Mouse (Mus musculus) hindbrain, postnatal 0 days (tissue): Measurements from ENCODE around the gene Alpk1. TPM values are rescaled to one million over a fixed set of nuclear protein-coding genes. Genes with fewer than 3 reads are reported as not detected.

Source experiments
- ATAC-seq: fragments of 200-750 bp; cut with Nextera tagmentation; 2 replicates; pipeline ENCODE4 v1.8.0; 2017; ENCODE audit warnings: mild to moderate bottlenecking, moderate TSS enrichment, moderate library complexity
- DNase-seq: peaks from one replicate; pipeline ENCODE4 v3.0.0-alpha.2; 2015; ENCODE audit warnings: low spot score
- H3K27ac ChIP-seq: fragments of 300-500 bp; sonication (generic); 2 replicates; pipeline ENCODE4 v1.5.1; 2014; ENCODE audit warnings: mild to moderate bottlenecking
- H3K27me3 ChIP-seq: fragments of 300-500 bp; sonication (generic); 2 replicates; pipeline ENCODE4 v1.6.1; 2014; ENCODE audit warnings: low read length, mixed read lengths; ENCODE audit not compliant: insufficient read depth
- H3K36me3 ChIP-seq: fragments of 300-500 bp; sonication (generic); 2 replicates; pipeline ENCODE4 v1.6.1; 2014; ENCODE audit warnings: low read length, mixed read lengths; ENCODE audit not compliant: insufficient read depth
- H3K4me1 ChIP-seq: fragments of 300-500 bp; sonication (generic); 2 replicates; pipeline ENCODE4 v1.6.1; 2014; ENCODE audit warnings: antibody characterized with exemption, low read length, mixed read lengths; ENCODE audit not compliant: insufficient read depth
- H3K4me2 ChIP-seq: fragments of 300-500 bp; sonication (generic); 2 replicates; pipeline ENCODE4 v1.6.1; 2014; ENCODE audit warnings: low read depth, mild to moderate bottlenecking, low read length, moderate library complexity, mixed read lengths
- H3K4me3 ChIP-seq: fragments of 300-500 bp; sonication (generic); 2 replicates; pipeline ENCODE4 v1.5.1; 2014; ENCODE audit warnings: low read length
- H3K9ac ChIP-seq: fragments of 300-500 bp; sonication (generic); replicated peaks from 2 replicates; pipeline ENCODE4 v1.6.1; 2014; ENCODE audit warnings: mild to moderate bottlenecking, low read length, moderate library complexity, mixed read lengths
- H3K9me3 ChIP-seq: fragments of 300-500 bp; sonication (generic); 2 replicates; pipeline ENCODE4 v1.6.1; 2016; ENCODE audit warnings: low read length, mixed read lengths
- CTCF ChIP-seq: IDR thresholded peaks from 2 replicates; pipeline ENCODE4 v1.5.1; 2016; ENCODE audit warnings: antibody characterized with exemption, control low read depth, low read depth
- WGBS: fragments of 180-500 bp; shearing (Covaris S2); extraction: QIAGEN DNeasy Blood & Tissue Kit; methylation state at CpG from one replicate; pipeline ENCODE4 v1.1.7; 2014; 5-methylcytosine and 5-hydroxymethylcytosine counted together
- polyA plus RNA-seq: library from polyadenylated mRNA; unstranded; fragments of >200 nt; fragmentation: Nextera tagmentation; extraction: Ambion mirVana; gene quantifications from 2 replicates; pipeline ENCODE4 v1.2.1, GENCODE M21; 2015
- total RNA-seq: library from RNA; depleted of rRNA; stranded (reverse); fragments of >200 nt; gene quantifications from 2 replicates; pipeline ENCODE4 v1.2.3, GENCODE M21; 2014

Gene Alpk1
- total and polyA plus RNA-seq, 2 experiments from 2014 or later = 0.49 to 1.3 TPM

DNA sequence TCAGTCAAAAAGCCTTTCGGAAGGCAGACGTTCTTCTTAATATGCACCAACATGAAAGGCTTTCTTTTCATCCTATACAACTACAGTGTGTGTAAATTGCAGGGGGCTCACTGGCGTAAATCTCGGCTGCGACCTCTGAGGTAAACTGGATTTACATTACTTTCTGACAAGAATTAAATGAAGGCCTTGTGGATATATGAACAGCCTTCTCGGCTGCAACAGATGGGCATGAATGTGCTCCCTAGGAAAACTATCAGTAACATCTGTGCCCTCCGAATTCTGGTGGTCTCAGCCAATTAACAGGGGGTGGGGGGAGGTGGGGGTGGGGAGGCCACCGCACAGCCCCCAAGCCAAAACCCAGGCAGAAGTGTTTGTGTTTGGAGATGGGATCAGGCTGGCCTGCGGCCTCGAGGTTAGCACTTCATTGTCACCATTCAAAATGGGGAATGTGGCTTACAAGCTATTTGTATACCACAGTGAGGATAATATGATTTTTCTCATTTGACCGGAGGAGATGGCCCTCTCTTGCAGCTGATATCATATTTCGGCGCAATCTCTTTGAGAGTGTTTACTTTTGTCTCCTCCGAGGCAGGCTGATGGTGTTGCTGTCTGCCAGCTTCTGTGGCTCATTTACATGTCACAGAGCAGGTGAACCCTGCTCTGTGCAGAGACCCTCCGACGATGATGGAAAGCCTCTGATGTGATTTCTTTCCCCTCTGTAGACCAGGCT is 34.3 kb downstream of the Alpk1 start:
- Histone ChIP-seq H3K4me2 (0 out of 2 replicates have a peak overlapping the region, but pooled peaks have one; percentile 10), H3K4me1 (no peaks in the 10 kb centered on the region), H3K9me3 (no peaks in the 10 kb centered on the region), H3K27ac (no peak overlapping the region), H3K27me3 (peaks cover 8% of the 10 kb centered on the region; the same call in 1 of the 2 replicates), H3K4me3 (no peak overlapping the region), H3K36me3 (no peaks in the 10 kb centered on the region), H3K9ac (no peak overlapping the region)
- TF ChIP-seq CTCF = no peak
- ATAC-seq (peak; percentile 66), DNase-seq (peak; percentile 47)
- WGBS = 18% methylated on average over 16 of the region's 16 CpGs

DNA sequence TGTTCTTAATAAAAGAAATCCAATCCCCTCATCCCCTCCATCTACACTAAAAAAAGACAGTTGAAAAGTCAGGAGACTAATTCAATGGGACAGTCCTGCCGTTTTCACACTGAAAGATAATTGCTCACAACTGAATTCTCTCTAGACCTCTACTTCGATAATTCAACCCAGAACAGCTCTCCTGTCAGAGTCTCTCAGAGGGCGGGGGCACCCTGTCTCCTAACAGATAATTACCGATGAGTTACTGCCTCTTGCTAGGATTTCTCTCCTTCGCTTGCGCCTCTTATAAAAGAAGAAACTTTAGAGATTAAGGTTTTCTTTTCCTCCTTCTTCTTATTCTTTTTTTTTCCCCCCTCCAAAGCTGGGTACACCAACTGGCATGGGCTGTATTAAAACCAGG is 34.8 kb downstream of the Alpk1 start:
- no peaks in the 10 kb centered on the region for H3K4me1 ChIP-seq
- H3K27me3 ChIP-seq = peaks cover 8% of the 10 kb centered on the region; the same call in 1 of the 2 replicates
- whole genome bisulfite sequencing = 39% methylated on average over 6 of the region's 6 CpGs
- H3K36me3 ChIP-seq = no peaks in the 10 kb centered on the region
- no peak overlapping the region for H3K9ac ChIP-seq
- H3K4me3 ChIP-seq = no peak overlapping the region
- TF ChIP-seq CTCF = no peak
- ATAC-seq = no peak
- DNase-seq = peak; percentile 20
- no peaks in the 10 kb centered on the region for H3K9me3 ChIP-seq
- 0 out of 2 replicates have a peak overlapping the region, but pooled peaks have one; percentile 10 for H3K4me2 ChIP-seq
- no peak overlapping the region for H3K27ac ChIP-seq

DNA sequence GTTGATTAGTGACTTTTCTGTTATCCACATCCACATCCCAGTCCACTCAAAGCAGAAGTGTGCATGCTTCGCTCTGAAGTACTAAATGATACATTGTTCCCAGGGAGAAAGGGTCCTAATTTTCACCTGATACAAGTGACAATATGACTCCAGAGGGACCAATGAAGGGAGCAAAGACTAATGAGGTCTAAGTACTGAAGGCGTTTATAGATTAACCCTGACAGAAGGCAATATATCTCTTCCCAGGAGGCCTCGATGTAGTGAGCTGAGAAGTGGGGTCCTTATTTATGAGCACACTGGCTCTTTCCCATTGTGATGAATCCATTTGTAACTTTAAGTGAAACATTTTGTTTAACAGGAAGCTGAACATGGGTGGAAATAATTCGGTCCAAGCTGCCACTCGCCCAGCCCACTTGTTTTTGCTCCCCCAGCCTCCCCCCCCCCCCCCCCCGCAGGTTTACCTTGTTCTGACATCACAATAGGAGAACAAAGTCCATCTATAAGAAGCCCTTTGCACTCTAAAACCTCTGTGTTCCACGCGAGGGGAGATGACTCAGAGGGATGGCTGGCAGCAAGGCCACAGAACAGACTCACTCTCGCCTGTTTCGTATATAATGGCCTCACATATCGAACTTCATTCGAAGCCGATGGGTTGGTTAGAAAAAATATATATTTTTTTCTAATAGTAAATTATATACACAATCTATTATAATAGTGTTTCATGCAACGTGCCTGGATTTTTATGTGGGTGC is 36.5 kb downstream of the Alpk1 start:
- Histone ChIP-seq H3K4me1 (no peaks in the 10 kb centered on the region), H3K9ac (no peak overlapping the region), H3K27ac (no peak overlapping the region), H3K9me3 (no peaks in the 10 kb centered on the region), H3K4me3 (no peak overlapping the region), H3K36me3 (no peaks in the 10 kb centered on the region), H3K4me2 (no peak overlapping the region), H3K27me3 (peaks cover 8% of the 10 kb centered on the region; the same call in 1 of the 2 replicates)
- DNase-seq (no peak), ATAC-seq (no peak)
- WGBS = 71% methylated on average over 13 of the region's 14 CpGs
- no peak for TF ChIP-seq CTCF

DNA sequence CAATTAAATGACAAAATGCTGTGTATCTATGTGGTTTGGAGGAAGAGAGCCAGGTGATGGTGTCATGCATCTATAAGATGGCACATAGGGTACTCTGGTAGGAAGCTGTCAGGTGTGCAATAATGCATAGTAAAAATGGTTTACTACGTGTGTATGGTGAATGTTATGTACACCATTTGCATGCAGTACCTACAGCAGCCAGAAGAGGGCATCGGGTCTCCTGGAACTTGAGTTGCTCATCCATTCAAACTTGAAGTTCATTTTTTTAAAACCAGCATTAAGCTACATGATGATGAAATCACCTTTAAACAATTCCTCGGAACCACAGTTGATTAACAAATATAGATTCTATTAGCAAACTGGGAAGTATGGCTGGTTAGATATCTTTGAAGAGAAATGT is 38.9 kb downstream of the Alpk1 start:
- no peak overlapping the region for H3K4me3 ChIP-seq
- no peak overlapping the region for H3K4me2 ChIP-seq
- no peaks in the 10 kb centered on the region for H3K4me1 ChIP-seq
- no peaks in the 10 kb centered on the region for H3K36me3 ChIP-seq
- WGBS = 95% methylated on average over 3 of the region's 3 CpGs
- TF ChIP-seq CTCF = peak; percentile 52
- no peaks in the 10 kb centered on the region for H3K9me3 ChIP-seq
- no peak overlapping the region for H3K27ac ChIP-seq
- no peak for ATAC-seq
- no peak for DNase-seq
- H3K9ac ChIP-seq = no peak overlapping the region
- H3K27me3 ChIP-seq = peaks cover 3% of the 10 kb centered on the region; the same call in 1 of the 2 replicates

DNA sequence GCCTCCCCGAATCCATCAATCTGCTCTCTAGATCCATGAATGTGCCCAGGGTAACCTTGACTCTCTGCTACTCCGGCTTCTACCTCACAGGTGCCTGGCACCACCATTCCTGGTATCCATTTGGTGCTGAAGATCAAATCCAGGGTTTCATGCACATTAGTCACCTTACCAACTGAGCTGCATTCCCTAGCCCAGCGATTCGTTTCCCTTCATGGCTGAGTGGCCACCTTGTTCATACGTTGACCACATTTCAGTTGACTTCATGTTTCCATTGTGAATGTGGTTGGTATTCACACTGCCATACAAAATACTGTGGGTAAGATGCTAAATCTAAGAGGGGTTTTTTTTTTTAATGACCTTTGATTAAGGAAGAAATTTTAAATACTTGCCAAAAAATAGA is 42.5 kb downstream of the Alpk1 start:
- 60% methylated on average over 5 of the region's 5 CpGs for WGBS
- Histone ChIP-seq H3K27ac (no peak overlapping the region), H3K36me3 (no peaks in the 10 kb centered on the region), H3K9ac (no peak overlapping the region), H3K4me1 (no peaks in the 10 kb centered on the region), H3K4me2 (no peak overlapping the region), H3K9me3 (no peaks in the 10 kb centered on the region), H3K4me3 (no peak overlapping the region), H3K27me3 (no peaks in the 10 kb centered on the region)
- DNase-seq (no peak), ATAC-seq (no peak)
- TF ChIP-seq CTCF = no peak

DNA sequence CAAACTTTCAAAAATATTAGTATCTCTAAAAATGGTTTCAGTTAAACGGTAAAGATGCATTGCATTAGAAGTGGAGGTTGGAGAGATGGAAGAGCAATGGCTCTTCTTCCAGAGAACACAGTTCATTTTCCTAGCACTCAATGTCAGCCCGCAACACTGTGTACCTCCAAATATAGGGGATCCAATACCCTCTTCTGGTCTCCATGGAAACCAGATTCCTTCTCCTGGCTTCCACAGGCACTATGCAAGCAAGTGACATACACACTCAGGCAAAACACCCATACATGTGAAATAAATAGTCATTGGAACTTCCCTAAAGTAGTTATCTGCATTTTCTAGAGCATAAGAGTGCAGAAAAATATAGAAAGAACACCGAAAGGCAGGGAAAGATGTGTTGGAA is 44.9 kb downstream of the Alpk1 start:
- Histone ChIP-seq H3K4me3 (no peak overlapping the region), H3K27me3 (no peaks in the 10 kb centered on the region), H3K4me2 (no peak overlapping the region), H3K9ac (no peak overlapping the region), H3K27ac (no peak overlapping the region), H3K9me3 (no peaks in the 10 kb centered on the region), H3K36me3 (no peaks in the 10 kb centered on the region), H3K4me1 (no peaks in the 10 kb centered on the region)
- ATAC-seq (no peak), DNase-seq (no peak)
- no peak for TF ChIP-seq CTCF
- 75% methylated on average over 3 of the region's 3 CpGs for WGBS
